Mouse (Mus musculus): ENCODE results near the gene Cckbr.

Cckbr gene

GRCm38 (mm10) chr7:105425424-105426043, at the start of gene Cckbr:
Cckbr (plus strand) TSS chr7:105425731.
- DNase-seq = peak; percentile 33

GRCm38 (mm10) chr7:105380329-105380728, 45.2 kb upstream of the Cckbr start:
- no peak for DNase-seq

DNA sequence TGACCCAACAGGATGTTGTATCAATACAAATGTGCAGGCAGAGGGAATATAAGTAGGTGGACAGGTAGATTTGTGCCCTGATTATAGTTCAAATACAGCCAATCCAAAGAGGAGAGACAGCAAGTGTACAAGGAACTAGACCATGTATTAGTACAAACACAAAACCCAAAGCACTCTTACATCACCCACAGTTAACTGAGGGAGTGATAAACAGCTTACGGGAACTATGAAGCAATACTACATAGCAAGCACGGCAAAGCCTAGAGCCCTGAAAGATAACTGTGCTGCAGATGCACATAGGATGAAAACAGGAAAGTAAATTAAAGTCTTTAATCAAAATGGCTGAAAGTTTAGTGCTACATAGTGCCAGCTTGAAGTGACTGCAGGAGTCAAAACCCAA, 37.8 kb upstream of the Cckbr start:
- no peak for DNase-seq

GRCm38 (mm10) chr7:105390236-105390635, 35.3 kb upstream of the Cckbr start:
- no peak for DNase-seq

DNA sequence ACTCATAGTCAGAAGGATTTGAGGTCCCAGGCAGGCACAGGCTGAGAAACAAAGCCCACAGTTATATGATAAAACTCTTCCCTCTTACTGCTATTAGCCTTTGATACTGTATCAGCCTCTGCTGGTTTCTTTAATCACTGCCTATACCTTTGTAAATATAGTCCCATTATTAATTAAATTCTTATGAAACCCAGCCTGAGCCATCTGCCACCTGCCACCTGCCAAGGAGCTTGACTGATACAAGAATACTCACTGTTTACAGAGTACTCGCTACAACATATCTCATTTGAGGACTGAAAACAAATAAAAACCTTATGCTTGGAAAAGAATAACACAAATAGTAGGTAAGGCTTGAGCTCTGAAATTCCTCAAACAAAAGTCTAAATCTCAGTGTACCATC, 30.9 kb upstream of the Cckbr start:
- DNase-seq = no peak

DNA sequence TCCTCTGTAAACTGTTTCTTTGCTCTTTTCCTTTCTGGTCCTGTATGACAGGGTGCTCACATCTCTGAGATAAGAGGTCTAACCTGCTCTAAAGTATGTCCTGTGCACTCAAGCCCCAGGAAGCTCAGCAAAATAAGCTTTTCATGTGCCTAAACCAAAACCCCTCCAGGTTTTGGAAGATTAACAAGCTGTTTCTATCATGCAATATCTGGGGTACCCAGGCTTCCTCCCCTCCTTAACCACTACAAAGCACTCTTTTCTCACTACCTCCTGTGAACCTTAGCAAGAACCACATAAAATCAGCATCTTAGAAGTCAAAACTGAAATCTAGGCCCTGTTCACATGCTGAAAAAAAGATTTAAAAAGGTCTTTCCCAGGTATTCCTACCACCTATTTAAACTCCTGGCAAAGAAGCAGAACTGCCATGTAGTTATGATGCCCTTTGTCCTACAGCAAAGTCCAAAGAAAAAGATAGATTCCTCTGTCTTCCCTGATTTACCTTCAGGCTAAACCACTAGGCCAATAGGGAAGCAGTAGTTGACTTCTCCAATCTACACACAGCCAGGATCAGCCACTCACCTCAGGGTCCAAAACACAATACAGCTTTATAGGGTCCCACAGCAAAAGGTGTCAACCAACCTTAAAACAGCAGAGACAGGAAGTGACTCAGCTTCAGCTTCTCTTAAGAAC, 30.3 kb upstream of the Cckbr start:
- DNase-seq = no peak

GRCm38 (mm10) chr7:105396126-105396525, 29.4 kb upstream of the Cckbr start:
- no peak for DNase-seq

DNA sequence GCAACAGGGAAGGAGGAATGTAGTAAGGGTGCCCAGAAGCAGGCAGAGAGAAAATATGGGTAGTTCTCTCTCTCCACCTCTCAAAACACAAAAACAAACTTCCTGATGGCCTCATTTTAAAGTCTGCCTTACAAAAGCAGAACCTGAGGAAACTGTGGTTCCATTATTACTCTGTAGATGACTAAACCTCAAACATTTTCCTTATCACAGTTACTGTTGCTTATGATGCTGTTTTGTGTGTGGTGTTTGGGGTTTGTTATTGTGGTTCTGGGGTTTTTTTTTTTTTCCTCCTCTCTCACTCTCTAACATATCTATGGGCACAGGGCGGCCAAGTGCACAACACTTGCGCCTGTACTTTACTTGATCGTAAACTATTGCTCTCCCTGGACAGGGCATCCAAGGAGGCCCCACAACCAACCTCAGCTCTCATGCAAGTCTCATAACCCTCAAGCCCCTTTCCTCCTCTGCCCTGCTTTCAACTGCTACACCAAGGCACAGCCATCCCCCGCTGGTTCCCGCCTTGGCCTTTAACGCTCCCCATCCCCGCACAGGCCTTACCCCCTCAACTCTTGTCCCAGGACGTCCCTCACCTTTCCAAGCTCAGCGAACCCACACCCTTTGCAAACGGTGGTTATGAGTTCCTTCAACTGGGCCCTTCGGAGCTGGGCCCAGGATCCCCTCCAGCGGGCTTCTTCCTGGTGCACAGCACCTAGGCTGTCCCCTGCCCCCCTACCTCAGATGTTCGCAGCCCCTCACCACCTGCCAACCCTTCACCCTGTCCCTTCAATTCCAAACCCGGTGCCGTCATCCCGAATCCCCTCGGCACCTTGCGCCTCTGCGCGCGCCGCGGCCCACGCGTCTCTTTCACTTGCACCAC, 26.2 kb upstream of the Cckbr start:
- DNase-seq = no peak

GRCm38 (mm10) chr7:105399935-105400624, 25.5 kb upstream of the Cckbr start, which contains the start of gene Fam160a2:
Fam160a2 (minus strand) TSS chr7:105400054.
- peak; percentile 99 for DNase-seq

- DNase-seq = no peak
Measured at GRCm38 (mm10) chr7:105404268-105404667, 21.3 kb upstream of the Cckbr start, which contains the start of gene Cnga4. Cnga4 (plus strand) TSS chr7:105404568.

GRCm38 (mm10) chr7:105406322-105406721, 19.2 kb upstream of the Cckbr start:
- no peak for DNase-seq

- peak; percentile 87 for DNase-seq
Measured at GRCm38 (mm10) chr7:105411874-105412632, 13.5 kb upstream of the Cckbr start.

DNA sequence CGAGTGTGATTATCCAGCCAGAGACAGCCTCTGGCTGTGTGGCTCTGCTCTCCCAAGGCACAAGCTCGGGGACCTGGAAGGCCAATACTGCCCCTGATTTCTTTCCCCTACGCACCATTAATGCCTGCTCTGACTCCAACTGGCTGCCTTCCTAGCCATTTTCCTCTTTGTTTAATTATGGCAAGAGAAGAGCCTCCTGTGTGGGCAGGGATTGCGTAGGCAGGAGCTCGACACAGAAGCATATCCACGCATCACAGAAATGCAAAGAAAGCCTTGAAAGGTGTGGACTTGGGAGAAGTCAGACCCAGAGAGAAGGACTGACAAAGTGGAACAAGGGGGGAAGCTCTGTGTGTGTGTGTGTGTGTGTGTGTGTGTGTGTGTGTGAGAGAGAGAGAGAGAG, 11.1 kb upstream of the Cckbr start:
- DNase-seq = no peak

- DNase-seq = no peak
Measured at GRCm38 (mm10) chr7:105416529-105416928, 9.0 kb upstream of the Cckbr start.

DNA sequence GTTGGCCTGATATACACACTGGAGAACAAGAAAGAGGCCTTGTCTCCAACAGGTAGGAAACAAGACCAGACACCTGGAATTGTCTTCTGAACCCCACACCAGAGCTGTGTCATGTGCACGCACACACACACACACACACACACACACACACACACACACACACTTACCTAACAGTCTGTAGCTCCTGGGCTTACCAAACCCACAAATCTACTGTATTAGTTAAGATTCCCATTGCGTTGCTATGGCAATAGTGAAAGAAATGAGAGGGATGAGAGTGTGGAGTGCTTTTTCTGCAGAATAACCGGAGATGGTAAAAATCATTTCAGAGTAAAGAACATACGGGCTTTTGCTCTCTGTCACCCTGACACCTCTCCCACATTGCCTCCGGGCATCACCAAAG, 7.4 kb upstream of the Cckbr start:
- no peak for DNase-seq

- no peak for DNase-seq
Measured at GRCm38 (mm10) chr7:105420903-105421302, 4.6 kb upstream of the Cckbr start.

DNA sequence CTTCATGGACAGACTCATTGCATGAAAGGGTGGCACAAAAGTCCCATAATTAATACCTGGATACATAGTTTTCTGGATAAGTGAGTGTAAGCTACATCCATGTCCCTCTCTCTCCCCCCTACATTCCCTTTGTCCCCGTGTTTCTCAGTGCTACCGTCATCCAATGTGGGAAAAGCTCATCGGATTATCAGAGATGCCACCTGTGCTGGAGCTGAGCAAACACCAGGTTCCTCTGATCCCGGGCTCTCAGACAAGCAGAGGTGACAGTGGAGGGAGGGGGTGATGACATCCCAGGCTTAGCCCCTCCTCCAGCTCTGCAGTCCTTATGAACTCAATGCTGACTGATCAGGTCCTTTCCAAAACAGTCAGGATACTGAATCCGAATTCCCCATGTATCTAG, 1.2 kb upstream of the Cckbr start:
- no peak for DNase-seq

GRCm38 (mm10) chr7:105426051-105426450, 520 bp downstream of the Cckbr start:
- peak; percentile 19 for DNase-seq

DNA sequence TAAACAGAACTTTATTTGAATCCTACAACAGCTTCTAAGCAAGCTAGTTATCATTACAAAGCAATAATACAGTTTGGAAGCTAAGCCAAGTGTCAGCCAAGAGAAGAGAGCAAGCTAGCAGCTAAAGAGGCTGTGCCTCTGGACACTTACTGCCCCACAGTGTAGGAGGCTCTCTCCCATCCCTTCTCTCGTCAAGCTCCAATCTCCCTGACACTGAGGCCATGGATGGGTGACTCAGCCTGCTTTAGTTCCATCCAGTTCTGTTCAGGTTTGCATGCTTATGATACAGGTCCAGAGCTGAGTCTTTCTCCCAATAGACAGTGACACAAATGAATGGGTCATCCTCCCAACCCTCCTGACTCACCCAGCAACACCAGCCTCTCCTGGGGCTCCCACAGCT, 6.5 kb downstream of the Cckbr start:
- no peak for DNase-seq

GRCm38 (mm10) chr7:105433859-105434258, 8.3 kb downstream of the Cckbr start:
- no peak for DNase-seq

DNA sequence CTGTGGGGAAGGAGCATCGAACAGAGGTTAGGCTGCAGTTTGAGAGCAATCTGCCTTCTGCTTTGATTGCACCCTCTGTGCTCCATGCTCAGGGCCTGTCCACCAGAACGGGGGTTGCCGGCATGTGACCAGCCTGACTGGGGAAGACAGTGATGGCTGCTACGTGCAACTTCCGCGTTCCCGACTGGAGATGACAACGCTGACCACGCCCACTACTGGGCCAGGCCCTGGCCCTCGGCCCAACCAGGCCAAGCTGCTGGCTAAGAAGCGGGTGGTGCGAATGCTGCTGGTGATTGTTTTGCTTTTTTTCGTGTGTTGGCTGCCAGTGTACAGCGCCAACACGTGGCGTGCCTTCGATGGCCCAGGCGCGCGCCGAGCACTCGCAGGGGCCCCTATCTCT, 9.3 kb downstream of the Cckbr start:
- DNase-seq = no peak
